Mouse (Mus musculus) gastrocnemius, adult 2 months (tissue): ENCODE measurements around the gene Ptprm. TPM values are rescaled to one million over a fixed set of nuclear protein-coding genes. Genes with fewer than 3 reads are reported as not detected.

ENCODE experiments used
- DNase-seq: peaks from one replicate; pipeline ENCODE4 v3.0.0; 2022
- H3K27ac ChIP-seq: fragments of 200-600 bp; 2 replicates; pipeline ENCODE4 v1.8.1; 2022; ENCODE audit warnings: mild to moderate bottlenecking
- H3K4me3 ChIP-seq: fragments of 200-600 bp; 2 replicates; pipeline ENCODE4 v1.8.1; 2022; ENCODE audit warnings: mild to moderate bottlenecking, moderate library complexity
- CTCF ChIP-seq: fragments of 200-600 bp; IDR thresholded peaks from 2 replicates; pipeline ENCODE4 v1.8.1; 2022; ENCODE audit warnings: antibody characterized with exemption, mild to moderate bottlenecking, moderate library complexity
- intact Hi-C: fragments of 180-260 bp; cut with DNase I; formaldehyde crosslinking; loops from one replicate; pipeline ENCODE4 v1.15.1; 2025
- total RNA-seq, 2 experiments: library from RNA; stranded (reverse); gene quantifications; 2 replicates each; pipeline ENCODE4 v1.2.3; 2021

The Ptprm gene
- total RNA-seq, 2 experiments from 2014 or later, result 21.5 to 32.7 TPM

DNA sequence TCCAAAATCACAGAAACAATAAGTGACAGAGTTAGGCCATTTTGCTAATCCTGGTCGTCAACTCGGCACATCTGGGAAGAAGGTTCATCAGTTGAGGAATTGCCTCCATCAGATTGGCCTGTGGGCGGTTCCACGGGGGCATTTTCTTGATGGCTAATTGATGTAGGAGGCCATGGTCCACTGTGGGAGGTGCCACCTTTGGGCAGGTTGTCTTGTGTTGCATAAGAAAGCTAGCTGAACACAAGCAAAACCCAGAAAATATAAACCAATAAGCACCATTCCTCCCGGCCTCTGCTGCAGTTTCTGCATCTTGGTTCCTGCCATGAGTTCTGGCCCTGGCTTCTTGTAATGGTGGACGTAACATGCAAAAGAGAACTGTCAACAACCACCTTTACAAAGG, 358.2 kb downstream of the Ptprm start:
- intact Hi-C loops, result no loop called here
- no peak for TF ChIP-seq CTCF
- no peak for DNase-seq
- H3K27ac ChIP-seq, result no peak overlapping the region
- no peak overlapping the region for H3K4me3 ChIP-seq

DNA sequence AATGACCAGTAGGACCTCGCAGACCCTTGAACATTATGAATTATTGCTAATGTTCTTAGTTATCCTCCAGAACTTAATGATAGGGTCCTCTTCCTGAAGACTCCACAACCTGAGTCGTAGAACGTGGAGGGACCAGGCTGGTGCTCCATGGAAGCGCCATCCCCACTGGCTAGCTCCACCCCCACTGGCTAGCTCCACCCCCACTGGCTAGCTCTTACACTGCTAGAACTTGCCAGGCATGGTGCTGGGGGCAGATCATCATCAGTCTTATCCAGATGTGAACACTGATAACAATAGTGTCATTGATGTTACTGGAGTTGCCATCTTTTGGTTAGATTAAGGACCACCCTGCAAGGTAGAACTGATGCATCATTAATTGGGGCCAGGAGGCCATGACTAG, 362.4 kb downstream of the Ptprm start:
- intact Hi-C loops, result no loop called here
- H3K4me3 ChIP-seq, result no peak overlapping the region
- no peak for DNase-seq

DNA sequence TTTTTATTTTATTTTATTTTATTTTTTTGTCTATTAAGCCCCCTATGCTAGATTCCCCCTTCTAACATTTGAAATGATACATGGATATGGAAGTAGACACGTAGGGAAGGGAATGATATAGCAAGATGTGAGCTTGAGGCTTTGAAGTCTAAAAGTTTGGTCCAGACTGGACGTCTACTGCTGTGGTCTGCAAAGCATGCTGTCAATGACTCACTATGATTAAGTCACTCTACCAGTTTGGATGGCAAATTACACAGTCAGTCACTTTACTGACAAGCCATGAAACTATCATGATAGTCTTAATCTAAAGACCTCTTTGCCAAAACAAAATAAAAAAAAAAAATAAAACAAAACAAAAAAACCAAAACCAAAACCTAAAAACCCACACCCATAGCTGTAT, 363.5 kb downstream of the Ptprm start:
- intact Hi-C loops, result no loop called here
- H3K27ac ChIP-seq, result no peak overlapping the region
- H3K4me3 ChIP-seq, result no peak overlapping the region
- TF ChIP-seq CTCF, result no peak
- no peak for DNase-seq

More for the DNA sequence above, 362.4 kb downstream of the Ptprm start:
- H3K27ac ChIP-seq, result no peak overlapping the region
- no peak for TF ChIP-seq CTCF

DNA sequence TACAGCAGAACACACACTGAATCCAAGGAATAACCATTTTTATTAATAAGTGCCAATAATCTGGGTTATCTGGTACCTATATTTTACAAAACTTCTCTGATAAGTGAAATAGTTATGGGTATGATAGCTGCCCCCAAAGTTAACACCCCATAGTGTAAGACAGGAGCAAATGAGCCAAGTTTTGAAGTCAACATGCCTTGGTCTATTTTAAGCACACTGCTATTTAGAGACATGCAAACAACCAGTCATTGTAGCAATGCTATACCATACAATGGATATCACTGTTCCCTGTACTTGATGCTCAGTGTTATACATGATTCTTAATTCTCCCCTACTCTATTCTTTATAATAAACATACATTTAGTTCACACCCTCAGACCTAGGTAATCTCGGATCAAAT, 366.2 kb downstream of the Ptprm start:
- no peak overlapping the region for H3K27ac ChIP-seq
- H3K4me3 ChIP-seq, result no peak overlapping the region
- intact Hi-C loops, result no loop called here
- TF ChIP-seq CTCF, result no peak
- no peak for DNase-seq

DNA sequence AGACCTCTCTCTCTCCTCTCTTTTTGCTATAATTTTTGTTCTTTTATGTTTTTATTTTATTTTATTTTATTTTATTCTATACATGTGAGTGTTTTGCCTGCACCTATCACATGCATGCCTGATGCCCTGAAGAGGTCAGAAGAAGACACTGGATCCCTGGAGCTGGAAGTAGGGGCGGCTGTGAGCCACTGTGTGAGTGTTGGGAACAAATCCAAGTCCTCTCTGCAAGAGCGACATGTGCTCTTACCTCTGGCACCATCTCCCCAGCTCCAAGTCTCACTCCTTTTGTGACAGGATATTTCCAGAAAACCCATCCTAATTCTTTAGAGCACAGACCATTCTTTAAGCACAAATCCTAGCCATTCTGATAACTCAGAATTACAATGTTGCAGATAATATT, 372.6 kb downstream of the Ptprm start:
- TF ChIP-seq CTCF, result no peak; the same call in 1 of the 2 replicates
- intact Hi-C loops, result no loop called here
- DNase-seq, result peak; percentile 21
- H3K27ac ChIP-seq, result no peak overlapping the region
- H3K4me3 ChIP-seq, result no peak overlapping the region

DNA sequence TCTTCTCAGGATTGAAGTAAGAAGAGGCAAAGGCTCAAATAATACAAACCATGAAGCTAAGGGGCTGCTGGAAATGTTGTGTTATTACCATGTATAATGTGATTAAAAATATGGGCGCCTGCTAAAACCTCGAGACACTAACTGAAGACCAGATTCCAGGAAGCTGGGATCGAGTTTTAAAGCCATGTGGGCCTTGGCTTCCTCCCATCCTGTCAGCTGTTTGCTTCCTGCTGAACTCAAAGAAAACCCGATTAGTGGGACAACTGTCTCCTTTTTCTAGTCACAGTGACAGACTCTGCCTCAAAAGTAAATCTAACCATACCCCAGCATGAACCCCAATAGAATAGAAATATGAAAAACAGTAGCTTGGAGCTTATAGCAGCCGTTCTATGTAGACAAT, 374.3 kb downstream of the Ptprm start:
- no peak for DNase-seq
- H3K4me3 ChIP-seq, result no peak overlapping the region
- H3K27ac ChIP-seq, result no peak overlapping the region
- TF ChIP-seq CTCF, result no peak
- intact Hi-C loops, result no loop called here

DNA sequence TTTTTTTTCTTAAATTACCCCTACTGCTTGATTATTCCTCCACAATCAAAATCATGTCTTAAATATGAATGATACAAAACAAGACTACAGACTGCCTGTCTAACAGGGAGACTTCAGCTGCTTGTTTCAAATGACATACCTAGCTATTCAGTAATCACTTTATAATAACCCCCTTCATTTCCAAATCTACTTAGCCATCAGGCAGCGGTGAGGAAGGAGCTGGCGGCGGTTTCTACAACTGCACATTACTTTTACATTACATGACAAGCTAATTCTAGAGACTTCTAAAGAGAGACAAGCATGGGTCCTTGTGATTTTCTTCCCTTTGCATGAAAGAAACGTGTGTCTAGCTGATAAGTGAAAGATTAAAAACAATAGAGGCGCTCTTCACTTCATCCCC, 377.8 kb downstream of the Ptprm start:
- DNase-seq, result no peak
- Histone ChIP-seq H3K27ac (no peak overlapping the region), H3K4me3 (no peak overlapping the region)
- intact Hi-C loops, result no loop called here
- TF ChIP-seq CTCF, result no peak

DNA sequence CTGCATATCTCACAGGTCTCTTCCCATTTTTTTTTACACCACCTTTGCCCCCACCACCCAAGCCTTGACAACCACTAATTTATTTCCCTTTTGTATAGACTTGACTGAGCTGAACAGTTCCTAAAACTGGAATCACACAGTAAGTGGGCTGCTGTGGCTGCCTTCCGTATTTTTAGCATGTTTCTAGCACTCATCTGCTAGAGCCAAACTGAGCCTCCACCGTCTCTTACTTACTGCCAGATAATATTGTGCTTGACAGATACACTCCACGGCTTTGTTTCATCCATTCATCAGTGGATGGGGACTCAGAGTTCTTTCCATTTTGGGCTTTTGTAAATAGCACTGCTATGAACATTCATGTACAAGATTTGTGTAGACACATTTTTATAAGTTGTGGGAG, 381.3 kb downstream of the Ptprm start:
- no peak overlapping the region for H3K4me3 ChIP-seq
- intact Hi-C loops, result no loop called here
- DNase-seq, result no peak
- no peak overlapping the region for H3K27ac ChIP-seq
- TF ChIP-seq CTCF, result no peak

DNA sequence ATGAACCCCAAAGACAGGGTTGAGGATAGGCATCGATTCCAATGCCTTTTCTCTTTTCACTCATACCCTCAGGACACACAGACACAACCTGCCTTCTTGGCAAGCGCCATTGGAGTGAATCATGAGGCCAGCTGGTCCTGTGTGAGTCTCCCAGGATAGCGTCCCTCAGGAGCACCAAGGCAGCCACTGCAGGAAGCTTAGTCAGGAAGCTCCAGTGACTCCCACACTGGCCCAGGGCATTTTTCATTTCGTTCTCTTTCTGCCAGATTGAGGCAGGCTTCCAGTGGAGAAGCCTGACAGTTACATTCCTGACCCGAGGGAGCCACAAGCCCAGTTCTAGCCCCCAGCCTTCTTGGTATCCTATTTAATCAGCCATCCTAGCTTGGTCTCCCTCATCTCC, 393.3 kb downstream of the Ptprm start:
- DNase-seq, result peak; percentile 20
- intact Hi-C loops, result no loop called here

DNA sequence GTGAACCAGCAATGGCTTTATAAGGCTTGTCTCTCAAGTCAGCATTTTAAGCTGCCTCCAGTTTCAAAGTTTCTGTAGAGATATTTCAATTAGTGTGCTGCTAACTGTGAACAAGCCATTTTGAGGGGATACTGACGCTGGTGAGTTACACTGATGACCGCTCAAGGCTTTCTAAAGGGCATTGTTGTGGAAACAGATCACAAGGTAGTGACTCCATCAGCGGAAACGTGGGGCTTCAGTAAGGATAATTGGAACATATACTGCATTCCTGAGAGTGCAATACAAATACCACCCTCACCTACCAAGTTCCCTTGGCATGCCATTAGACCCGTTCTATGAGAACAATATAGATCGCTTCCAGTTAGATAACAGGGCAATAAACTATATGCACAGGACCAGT, 393.7 kb downstream of the Ptprm start:
- DNase-seq, result no peak
- intact Hi-C loops, result no loop called here
- Histone ChIP-seq H3K27ac (no peak overlapping the region), H3K4me3 (no peak overlapping the region)
- no peak for TF ChIP-seq CTCF

More for the DNA sequence above, 393.3 kb downstream of the Ptprm start:
- no peak overlapping the region for H3K27ac ChIP-seq
- H3K4me3 ChIP-seq, result no peak overlapping the region
- TF ChIP-seq CTCF, result no peak

DNA sequence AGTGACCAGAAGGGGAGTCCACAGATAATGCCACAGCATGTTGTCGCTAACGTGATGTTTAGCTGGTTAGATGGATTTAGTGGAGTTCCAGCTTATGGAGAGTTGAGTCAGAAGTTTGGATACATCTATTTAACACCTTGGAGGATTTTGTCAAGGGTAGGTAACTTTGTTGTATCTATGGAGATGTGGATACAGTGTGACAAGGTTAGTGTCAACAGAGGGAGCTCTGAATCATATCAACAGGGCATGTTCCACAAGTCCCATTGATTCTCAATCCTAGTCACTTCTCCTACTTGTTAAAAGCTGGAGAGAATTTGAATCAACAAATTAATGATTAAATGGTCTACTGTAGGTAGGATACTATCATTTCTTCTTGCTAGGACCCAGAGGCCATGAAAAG, 394.4 kb downstream of the Ptprm start:
- H3K27ac ChIP-seq, result no peak overlapping the region
- H3K4me3 ChIP-seq, result no peak overlapping the region
- peak; percentile 20; the same call in 1 of the 2 replicates for TF ChIP-seq CTCF
- no peak for DNase-seq
- intact Hi-C loops, result no loop called here

DNA sequence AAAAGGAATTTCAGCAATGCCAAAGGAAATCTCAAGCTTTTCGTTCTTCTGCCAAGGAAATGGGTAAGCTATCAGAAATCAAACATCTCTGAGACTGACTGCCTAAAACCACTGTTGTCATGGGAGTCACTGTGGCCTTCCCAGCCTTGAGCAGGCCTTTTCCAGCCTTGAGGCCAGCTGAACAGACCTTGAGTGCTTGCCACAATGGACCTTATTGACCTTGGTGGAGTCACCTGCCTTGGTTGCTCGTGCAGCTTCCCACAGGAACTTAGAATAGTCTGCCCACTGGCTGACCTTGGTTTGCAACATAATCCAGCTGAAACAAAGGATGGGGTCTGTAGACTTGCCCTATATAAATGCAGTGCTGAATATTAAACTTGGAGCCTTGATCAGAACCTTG, 395.5 kb downstream of the Ptprm start:
- no peak for TF ChIP-seq CTCF
- DNase-seq, result no peak
- Histone ChIP-seq H3K4me3 (no peak overlapping the region), H3K27ac (no peak overlapping the region)
- intact Hi-C loops, result no loop called here

DNA sequence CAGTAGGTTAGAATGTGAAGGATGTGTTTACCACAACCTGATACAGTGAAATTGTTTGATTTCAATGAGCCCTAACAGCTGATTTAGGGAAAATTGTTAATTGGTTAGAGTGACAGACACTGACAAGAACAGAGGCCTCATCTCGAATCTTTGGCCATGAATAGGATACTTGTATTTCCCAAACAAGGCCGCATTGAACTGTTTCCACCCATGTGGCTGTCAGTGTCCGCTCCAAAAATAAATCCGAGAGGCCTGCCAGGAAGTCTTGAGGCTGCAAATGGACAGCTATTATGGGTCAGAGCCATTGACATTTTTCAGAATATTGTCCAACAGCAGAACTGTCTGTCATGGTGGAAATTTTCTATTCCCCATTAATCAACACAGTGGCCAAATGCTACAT, 409.8 kb downstream of the Ptprm start:
- DNase-seq, result no peak
- no peak overlapping the region for H3K27ac ChIP-seq
- intact Hi-C loops, result no loop called here
- no peak for TF ChIP-seq CTCF
- H3K4me3 ChIP-seq, result no peak overlapping the region

DNA sequence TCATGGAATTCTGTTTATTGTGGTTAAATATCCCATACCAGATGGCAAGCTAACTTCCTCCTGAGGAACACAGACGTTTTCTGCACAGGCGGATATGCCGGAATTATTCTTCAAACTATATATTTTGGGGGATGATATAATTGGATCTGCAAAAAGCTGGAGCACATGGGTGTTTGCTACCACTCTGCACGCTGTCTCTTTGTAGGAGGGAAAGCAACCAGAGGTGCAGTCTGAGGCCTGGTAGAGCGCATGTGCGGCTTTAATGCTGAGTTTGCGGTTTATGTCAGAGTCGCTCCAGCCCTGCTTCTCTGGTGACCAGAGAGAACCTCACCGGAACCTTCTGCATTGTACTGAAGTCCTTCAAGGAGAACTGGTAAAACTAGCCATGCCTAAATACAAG, 410.7 kb downstream of the Ptprm start:
- no peak overlapping the region for H3K27ac ChIP-seq
- no peak for TF ChIP-seq CTCF
- intact Hi-C loops, result no loop called here
- H3K4me3 ChIP-seq, result no peak overlapping the region
- no peak for DNase-seq

DNA sequence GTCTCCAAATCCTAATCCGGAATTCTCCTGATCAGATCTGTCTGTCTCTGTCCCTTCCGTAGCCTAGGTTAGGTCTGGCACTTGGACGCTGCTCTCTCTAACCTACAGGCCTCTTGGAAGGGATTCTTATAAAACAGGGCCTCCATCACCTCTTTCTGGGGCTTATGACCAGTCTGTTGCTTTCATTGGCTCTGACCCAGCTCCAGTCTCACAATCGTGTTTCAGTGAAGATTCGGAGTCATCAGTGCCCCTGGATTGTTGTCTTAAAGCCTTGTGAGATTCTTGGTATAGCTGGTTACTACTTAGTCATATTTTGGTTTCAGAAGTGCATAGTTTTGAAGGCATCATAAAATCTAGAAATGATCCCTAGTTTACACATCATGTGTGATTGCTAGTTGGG, 428.6 kb downstream of the Ptprm start:
- H3K27ac ChIP-seq, result no peak overlapping the region
- no peak for DNase-seq

More for the DNA sequence above, 428.6 kb downstream of the Ptprm start:
- no peak overlapping the region for H3K4me3 ChIP-seq
- TF ChIP-seq CTCF, result no peak
- intact Hi-C loops, result no loop called here
